Mouse (Mus musculus) cerebral cortex, adult 2 months (tissue): ENCODE data around the gene Syt14.

ENCODE experiments used
- WGBS: fragments of 180-500 bp; shearing (Covaris S2); methylation state at CpG from one replicate; pipeline ENCODE4 v1.1.7; 2018; 5-methylcytosine and 5-hydroxymethylcytosine counted together

Syt14 gene

DNA sequence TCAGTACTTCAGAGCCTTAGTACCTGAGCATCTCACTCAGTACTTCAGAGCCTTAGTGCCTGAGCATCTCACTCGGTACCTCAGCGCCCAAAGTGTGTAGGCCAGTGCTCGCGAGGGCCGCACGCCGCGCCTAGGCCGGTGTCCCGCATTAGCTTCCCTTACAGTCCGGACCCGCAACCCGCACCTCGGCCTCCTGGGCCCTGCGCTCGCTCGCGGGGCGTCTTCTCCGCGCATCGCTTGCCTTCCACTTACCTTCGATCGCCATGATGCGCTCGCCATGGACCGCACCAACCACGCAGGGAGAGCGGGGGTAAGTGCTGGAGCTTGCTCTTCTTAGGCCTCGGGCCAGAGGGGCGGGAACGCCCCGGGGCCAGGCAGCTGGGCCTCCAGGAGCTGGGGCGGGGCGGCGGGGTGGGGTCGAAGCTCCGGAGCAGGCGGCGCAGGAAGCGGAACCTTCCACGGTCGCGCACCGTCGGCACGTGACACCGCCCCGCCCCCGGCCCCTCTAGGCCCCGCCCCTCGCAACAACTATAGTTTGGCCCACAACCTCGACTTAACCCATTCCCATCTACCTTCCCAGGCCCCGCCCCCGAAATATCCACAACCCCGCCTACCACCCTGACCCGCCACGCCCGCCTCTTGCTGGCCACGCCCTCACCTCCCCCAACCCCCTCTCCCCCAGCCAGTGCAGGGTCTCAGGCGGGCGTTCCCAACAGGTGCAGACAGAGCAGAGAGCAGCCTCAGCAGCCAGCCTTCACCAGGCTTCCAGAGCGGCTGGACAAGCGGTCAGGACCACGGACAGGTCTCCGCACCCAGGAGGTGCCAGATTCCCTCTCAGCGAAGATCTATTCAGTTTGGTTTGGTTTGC is at the start of gene Syt14:
TSS of gene Syt14 (minus strand) at position 405 of the 868 bp plus-strand sequence.
- 2% methylated on average over 65 of the region's 67 CpGs for WGBS

DNA sequence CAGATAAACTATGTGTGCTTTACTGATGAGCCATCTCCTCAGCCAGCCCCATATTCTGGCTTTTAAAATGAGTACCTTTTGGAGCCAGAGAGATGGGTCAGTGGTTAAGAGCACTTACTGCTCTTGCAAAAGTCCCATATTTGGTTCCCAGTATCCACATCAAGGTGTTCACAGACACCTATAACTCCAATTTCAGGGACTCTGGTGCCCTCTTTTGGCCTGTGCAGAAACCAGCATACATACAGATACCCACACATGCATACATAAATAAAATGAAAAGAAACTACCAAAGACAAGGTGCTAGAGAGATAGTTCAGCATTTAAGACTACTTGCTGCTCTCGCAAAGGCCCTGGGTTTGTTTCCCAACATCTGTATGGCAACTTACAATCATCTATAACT is 48.4 kb upstream of the Syt14 start:
- WGBS, result 97% methylated on average over 1 of the region's 1 CpGs

DNA sequence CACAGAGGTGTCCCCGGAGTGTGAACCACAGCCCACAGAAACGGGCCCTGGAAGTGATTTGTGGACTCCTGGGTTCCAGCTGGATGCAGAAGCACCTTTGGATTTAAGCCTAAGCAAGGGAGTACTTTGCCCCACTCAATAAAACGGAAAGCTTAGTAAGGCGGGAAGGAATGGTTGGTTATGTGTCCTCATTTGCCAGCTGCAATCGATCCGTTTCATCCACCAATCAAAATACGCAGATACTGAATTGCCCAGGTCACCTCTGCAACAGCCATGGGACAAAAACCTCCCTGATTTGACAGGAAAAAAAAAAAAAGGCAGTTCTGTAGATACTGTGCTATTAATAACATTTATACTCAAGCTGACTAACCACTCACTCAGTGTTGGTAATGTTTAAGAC is 47.5 kb upstream of the Syt14 start:
- 69% methylated on average over 7 of the region's 7 CpGs for WGBS

DNA sequence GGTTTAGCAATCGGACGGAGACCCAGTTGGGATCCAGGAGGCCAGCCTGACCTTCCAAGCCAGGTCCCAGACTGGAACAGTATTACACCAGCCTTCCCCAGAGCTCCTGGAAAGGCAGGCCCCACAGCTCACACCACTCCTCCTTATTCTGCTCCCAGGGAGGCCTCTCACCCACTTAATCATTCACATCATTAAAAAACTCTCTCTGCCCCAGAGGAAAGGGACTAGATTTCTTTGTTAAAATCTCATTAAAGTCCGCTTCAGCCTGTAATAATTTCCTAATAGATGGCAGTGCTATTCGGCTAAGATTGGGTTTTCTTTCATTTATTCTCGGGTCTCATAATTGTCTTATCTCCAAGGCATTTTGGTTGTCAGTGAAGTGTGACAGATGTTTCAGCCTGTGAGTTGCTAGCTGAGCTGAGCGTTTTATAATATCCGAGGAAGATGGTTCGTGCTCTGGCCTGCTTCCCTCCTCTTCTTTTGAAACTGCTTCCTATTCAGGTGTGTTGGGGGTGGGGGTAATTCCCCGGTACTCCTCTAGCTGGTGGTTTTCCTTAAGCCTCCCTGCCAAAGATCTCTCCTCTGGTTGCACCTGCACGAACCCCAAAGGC is 46.8 kb upstream of the Syt14 start:
- 49% methylated on average over 10 of the region's 10 CpGs for WGBS

DNA sequence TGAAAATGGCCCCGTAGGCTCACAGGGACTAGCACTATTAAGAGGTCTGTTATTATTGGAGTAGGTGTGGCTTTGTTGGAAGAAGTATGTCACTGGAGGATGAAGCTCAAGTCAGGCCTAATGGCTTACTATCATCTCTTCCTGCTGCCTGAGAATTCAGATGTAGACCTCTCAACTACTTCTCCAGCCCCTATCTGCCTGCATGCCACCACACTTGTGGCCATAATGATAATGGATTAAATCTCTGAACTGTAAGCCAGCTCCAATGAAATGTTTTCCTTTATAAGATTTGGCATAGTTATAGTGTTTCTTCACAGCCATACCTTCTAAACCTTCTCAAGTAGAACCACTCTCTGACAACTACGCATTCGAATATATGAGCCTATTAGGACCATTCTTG is 27.0 kb upstream of the Syt14 start:
- WGBS, result 94% methylated on average over 3 of the region's 3 CpGs

DNA sequence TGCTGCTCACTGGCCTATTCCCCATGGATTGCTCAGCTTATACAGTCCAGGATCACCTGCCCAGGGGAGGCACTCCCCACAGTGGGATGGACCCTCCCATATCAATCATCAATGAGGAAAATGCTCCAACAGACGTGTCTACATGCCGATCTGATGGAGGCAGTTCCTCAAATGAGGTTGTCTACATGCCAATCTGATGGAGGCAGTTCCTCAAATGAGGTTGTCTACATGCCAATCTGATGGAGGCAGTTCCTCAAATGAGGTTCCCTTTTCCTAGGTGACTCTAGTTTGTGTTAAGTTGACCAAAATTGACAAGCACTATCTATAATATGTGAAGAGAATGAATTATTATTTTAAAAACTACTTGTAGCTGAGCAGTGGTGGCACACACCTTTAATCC is 24.6 kb upstream of the Syt14 start:
- 82% methylated on average over 2 of the region's 2 CpGs for WGBS

DNA sequence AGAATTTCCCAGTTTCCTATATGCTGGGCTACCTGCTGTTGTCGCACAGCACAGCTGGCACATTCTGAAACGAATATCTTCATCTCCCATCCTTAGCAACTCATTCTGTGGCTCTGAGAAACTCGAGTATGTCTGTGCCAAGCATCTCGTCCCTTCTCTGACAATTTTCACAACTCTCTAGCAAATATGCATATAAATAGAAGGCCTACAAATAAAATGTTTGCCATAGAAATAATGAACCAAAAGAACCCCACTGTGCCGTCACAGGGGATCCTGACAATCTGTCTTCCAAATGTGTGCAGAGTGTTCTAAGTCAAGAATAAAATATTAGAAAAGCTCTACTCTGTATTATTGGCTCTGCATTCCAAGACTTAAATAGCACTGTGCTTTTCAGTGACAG is 24.0 kb upstream of the Syt14 start:
- 33% methylated on average over 5 of the region's 5 CpGs for WGBS

DNA sequence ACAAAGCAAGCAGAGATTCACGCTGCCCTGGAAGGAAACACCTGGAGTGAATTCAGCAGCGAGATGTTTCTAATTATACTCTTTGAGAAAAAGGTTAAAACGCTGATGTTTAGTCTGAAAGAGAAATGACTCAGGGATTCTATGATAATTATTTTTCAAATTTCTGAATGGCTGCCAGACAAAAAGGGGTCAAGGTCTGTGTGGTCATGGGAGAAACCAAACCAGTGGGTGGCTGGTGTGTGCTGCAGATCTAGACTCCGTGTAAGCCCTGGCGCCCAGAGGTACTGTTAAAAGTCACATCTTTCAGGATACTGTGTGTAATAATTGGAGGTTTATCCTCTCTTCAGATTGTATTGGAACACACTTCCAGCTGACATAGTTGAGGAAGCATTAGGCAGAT is 18.8 kb upstream of the Syt14 start:
- 68% methylated on average over 5 of the region's 5 CpGs for WGBS

DNA sequence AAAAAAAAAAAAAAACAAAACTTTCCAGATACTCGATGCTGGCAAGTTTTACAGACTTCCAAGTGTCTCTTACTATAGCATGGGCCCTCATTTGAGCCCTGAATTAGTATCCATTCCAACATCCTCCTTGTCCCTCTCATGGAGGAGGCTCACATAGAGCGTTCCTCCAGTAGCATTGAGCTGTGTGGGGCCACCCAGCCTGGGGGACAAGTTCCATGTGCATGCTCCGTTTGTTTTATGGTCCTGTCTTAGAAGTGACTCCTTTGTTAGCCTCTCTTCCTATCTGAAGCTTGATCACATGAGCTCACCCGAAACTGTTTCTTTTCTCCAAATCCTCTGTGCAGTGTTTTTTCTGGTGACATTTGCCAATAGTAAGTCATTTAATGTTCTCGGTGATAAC is 17.5 kb upstream of the Syt14 start:
- 75% methylated on average over 5 of the region's 5 CpGs for WGBS

DNA sequence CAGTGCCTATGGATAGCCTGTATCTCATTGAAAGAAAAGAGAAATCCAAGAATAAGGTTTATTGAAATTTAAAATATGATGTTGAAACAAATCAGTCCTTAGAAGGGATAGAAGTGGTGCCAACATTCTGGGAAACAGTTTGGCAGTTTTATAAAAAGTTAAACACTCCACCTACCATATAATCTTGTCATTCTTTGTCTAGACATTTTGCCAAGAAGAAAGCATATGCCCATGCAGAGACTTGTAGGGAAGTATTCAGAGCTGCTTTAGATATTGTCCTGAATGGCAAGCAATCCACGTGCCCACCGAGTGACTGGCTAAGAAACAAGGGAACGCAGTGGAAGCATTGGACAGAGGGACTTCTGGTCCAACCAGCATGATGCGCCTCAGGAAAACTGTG is 12.0 kb upstream of the Syt14 start:
- 49% methylated on average over 4 of the region's 4 CpGs for WGBS

DNA sequence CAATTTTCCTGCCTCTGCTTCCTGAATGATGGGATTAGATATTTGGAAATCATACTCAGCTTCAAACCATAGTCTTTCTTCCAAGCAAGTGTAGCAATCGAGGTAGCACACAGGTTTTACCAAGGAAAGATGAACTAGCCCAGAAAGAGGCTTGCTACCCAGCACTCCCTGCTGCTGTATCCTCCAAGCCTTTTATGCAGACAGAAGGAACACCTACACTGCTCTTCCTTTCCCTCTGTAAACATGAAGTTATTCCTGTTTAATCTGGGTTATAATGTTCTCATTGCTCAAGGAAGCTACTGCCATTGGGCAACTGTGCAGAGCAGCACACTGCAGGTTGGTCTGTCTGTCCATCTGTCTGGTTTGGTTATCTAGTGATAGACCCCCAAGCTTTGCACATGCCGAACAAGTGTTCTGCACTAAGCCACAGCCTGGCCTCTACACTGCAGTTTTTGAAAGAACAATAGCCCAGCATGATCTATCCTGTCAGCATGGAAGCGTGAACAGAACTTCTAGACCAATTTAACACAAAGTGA is 7.3 kb upstream of the Syt14 start:
- WGBS, result 32% methylated on average over 3 of the region's 3 CpGs

DNA sequence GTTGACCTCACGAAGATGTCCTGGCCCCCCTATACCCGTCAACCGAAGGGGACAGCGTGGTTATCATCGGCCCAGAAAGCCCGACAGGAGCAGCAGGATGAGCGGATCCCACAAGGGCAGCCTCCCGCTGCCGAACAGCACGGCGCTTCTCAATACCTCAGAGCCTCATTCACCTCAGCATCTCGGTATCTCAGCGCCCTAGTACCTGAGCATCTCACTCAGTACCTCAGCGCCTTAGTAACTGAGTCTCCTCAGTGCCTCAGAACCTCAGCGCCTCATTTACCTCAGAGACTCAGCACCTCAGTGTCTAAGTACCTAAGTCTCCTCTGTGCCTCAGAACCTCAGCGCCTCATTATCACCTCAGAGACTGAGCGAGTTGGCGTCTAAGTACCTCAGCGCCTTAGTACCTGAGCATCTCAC is 614 bp downstream of the Syt14 start:
- WGBS, result under 1% methylated on average over 19 of the region's 19 CpGs

DNA sequence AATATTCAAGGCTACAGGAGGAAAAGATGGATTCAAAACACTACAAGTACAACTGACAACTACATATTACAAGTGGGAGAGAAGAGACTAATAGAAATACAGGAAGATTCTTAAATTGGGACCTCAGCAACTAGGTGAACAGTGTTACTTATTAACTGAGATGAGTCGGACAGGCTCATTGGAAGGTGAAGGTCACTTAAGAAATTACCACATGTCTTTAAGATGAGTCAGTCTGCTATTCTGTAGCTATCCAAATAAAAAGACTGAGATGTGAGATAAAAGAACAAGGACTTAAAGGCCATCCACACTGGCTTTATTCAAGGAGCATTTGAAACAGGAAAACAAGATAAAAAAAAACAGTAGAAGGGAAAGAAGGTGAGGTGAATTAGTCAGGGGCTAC is 11.3 kb downstream of the Syt14 start:
- WGBS, result 76% methylated on average over 1 of the region's 1 CpGs

DNA sequence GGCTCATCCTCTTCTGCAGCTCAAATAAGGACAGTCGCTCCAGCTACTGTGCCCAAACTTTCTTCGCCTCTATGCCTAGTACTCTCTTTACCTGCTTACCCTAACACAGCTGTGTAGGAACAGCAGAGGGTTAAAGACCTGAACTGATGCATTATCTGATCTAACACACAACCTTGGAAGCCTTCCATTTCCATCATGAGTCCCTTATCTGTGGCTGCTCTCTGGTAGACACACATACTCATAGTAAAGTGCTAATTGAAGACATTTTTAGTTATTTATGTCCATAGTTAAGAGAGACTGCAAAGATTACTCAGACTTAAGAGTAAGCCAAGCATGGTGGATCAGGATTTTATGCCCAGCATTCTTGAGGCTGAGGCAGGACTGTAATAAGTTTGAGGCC is 23.2 kb downstream of the Syt14 start:
- 96% methylated on average over 2 of the region's 2 CpGs for WGBS

DNA sequence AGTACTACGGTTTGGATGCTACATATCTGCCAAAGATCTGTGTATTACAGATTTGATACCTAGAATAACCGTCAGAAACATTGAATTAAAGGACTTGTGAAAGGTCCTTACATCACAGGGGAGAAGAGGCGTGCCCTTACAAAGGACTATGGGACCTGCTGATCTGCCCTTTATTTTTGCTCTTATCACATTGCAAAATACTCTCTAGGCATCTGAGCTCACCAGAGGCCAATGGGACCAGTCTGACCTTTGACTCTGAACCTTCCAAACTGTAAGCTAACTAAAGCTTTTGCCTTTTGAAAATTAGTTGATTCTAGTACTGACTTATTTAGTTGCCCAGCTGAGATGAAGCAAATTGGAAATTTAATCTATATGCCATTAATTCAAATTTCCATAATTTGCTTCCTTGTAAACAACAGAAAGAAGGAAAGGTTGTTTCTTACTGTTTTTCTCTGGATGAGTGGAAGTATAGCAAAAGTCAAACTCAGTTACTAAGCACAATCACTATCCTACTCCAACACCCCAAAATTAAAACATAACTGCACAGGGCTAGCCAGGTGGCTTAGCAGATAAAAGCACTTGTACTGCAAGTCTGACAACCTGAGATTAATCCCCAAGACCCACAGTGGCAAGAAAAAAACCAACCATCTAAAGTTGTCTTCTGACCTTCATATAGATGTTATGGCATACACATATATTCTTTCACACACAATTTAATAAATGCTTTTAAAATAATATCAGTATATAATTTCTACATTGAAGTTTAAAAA is 24.4 kb downstream of the Syt14 start:
- WGBS, result 90% methylated on average over 3 of the region's 3 CpGs

DNA sequence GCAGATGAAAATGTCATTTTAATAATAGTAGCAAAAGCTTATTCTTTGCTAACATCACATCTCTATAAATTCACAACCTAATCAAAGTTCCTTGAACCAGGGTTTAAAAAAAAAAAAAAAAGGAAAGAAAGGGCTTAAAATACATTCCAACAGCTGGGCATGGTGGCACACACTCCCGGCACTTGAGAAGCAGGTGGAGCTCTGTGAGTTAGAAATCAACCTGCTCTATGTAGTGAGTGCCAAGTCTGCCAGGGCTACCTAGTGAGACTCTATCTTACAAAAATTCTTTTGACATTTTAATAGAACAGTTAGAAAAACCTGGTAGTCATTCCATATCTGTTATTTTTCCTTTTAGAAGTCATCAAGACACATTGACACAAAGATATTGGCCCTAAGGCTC is 31.0 kb downstream of the Syt14 start:
- whole genome bisulfite sequencing, result 38% methylated on average over 1 of the region's 1 CpGs

DNA sequence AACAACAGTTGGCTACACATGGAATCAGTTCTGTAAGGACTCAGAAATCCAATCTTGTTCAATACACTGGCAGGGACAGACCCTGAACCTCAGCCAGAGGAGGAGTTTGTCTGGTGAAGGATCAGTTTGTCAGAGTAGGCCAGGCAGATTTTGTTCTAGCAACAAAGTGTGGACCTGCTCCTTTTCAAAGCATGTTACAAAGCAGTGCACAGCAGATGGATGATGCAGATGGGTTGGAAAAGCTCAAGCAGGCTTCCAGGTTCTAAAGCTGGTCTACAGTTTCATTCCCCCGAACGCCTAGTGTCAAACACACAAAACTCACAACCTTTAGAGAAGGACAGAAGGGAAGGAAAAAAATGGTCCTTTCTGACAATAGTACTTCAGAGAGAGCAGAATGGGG is 31.6 kb downstream of the Syt14 start:
- WGBS, result 56% methylated on average over 2 of the region's 2 CpGs

DNA sequence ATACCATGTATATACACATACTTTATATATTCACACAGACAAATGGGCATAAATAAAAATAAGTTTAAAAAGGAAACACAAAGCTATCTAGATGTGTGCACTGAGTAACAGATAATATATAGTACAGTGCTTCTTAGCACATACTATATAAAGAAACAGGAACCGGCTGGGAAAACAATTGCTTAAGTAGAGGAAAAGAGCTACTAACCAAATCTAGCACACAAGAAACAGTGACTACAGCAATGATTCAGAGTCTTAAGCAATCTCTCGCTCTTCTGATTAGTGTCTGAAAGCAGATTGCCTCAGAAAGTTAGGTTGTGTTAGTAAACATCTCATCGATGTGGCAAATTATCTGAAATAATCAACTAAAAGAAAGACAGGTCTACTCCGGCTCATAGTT is 33.3 kb downstream of the Syt14 start:
- 58% methylated on average over 4 of the region's 4 CpGs for WGBS

DNA sequence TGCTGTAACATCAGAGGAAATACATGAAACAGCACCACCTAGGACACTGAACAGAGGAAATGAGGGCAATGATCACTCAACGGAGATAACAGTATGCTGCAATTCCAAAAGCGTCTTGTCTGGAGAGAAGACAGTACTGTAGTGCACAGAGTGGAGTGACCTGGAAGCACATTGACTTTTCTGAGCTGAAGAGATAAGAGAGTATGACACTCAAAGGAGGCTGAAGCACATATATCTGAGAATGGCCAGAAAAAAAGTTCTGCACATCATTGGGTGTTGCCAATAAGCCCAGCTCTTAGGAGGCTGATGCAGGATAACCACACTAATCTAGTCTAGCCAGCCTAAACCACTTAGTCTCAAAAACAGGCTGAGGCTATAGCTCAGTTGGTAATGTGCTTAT is 34.0 kb downstream of the Syt14 start:
- WGBS, result 57% methylated on average over 2 of the region's 2 CpGs

DNA sequence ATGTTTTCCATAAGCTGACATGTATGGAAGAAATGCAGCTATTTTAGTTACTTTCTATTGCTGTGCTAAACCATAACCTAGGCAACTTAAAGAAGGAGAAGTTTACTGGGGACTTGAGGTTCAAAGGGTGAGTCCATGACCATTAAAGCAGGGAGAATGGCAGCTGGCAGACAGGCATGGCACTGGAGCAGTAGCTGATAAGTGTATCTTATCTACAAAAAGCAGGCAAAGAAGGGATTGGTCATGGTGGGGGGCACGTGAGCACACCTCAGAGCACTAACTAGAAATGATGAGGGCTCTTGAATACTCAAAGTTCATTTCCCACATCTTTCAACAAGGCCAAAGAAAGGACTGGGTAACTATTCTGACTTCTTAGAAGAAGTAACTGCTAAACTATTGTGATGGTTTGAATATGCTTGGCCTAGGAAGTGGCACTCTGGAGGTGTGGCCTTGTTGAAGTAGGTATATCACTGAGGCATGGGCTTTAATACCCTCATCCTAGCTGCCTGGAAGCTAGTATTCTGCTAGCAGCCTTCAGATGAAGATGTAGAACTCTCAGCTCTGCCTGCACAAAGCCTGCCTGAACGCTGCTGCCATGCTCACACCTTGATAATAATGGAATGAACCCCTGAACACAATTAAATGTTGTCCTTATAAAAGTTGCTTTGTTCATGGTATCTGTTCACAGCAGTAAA is 41.2 kb downstream of the Syt14 start:
- WGBS, result 81% methylated on average over 2 of the region's 2 CpGs

DNA sequence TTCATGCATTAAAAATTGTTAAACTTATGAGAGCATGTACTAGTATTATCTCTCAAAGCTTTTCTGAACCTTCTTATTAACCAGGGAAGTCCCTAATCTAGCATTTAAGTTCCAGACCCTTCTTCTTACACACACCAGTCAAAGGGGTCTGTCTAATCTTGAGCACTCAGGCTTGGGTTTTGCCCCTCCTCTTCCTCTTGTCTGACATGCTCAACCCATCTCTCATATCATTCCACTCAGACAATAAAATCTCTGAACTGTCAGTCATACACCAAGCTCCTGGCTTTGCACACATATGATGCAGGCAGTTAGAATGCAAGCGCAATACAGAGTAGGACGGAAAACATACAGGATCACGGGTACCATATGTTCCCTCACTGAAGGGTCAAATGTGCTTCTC is 48.4 kb downstream of the Syt14 start:
- 87% methylated on average over 3 of the region's 3 CpGs for WGBS

DNA sequence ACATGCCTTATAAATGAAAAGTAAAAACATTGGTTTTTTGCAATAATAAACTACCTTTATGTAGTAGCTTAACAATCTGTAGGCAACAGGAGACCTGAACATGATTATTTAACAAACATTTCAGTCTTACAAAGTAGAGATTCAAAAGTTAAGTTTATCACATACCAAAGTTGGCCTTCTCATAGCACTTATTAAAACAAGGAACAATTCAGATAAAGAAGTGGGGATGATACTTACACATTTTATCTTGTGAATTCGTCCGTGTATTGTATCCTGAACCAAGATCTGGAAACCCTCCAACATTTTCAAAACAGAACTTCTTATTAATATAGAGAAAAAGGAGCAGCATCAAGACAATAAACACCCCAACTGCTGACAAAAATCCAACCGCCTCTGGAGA is 49.1 kb downstream of the Syt14 start:
- WGBS, result 57% methylated on average over 3 of the region's 3 CpGs
